Mouse (Mus musculus) liver, embryonic 13.5 days (tissue): ENCODE measurements around the gene Sh3rf1. TPM values are rescaled to one million over a fixed set of nuclear protein-coding genes. Genes with fewer than 3 reads are reported as not detected.

Source experiments
- ATAC-seq: fragments of 200-750 bp; cut with Nextera tagmentation; 2 replicates; pipeline ENCODE4 v1.8.0; 2017; ENCODE audit warnings: low read depth, mild to moderate bottlenecking, moderate number of reproducible peaks, moderate library complexity
- DNase-seq: peaks from one replicate; pipeline ENCODE4 v3.0.0; 2022
- H3K27ac ChIP-seq: fragments of 300-500 bp; sonication (generic); 2 replicates; pipeline ENCODE4 v1.5.1; 2015; ENCODE audit warnings: moderate library complexity, mild to moderate bottlenecking, inconsistent platforms
- H3K27me3 ChIP-seq: fragments of 300-500 bp; sonication (generic); 2 replicates; pipeline ENCODE4 v1.6.1; 2015; ENCODE audit warnings: mild to moderate bottlenecking, inconsistent platforms
- H3K36me3 ChIP-seq: fragments of 300-500 bp; sonication (generic); 2 replicates; pipeline ENCODE4 v1.6.1; 2015; ENCODE audit warnings: mild to moderate bottlenecking, inconsistent platforms
- H3K4me1 ChIP-seq: fragments of 300-500 bp; sonication (generic); replicated peaks from 2 replicates; pipeline ENCODE4 v1.6.1; 2015; ENCODE audit warnings: inconsistent platforms
- H3K4me2 ChIP-seq: fragments of 300-500 bp; sonication (generic); 2 replicates; pipeline ENCODE4 v1.6.1; 2015; ENCODE audit warnings: inconsistent platforms, mild to moderate bottlenecking, moderate library complexity
- H3K4me3 ChIP-seq: fragments of 300-500 bp; sonication (generic); replicated peaks from 2 replicates; pipeline ENCODE4 v1.5.1; 2015; ENCODE audit warnings: mild to moderate bottlenecking, inconsistent platforms
- H3K9ac ChIP-seq: fragments of 300-500 bp; sonication (generic); 2 replicates; pipeline ENCODE4 v1.6.1; 2015; ENCODE audit warnings: mild to moderate bottlenecking, inconsistent platforms
- H3K9me3 ChIP-seq: fragments of 300-500 bp; sonication (generic); replicated peaks from 2 replicates; pipeline ENCODE4 v1.6.1; 2016; ENCODE audit warnings: inconsistent platforms
- WGBS: fragments of 180-500 bp; shearing (Covaris S2); methylation state at CpG from one replicate; pipeline ENCODE4 v1.1.7; 2015; ENCODE audit not compliant: insufficient replicate concordance; 5-methylcytosine and 5-hydroxymethylcytosine counted together
- polyA plus RNA-seq: library from polyadenylated mRNA; unstranded; fragments of >200 nt; fragmentation: Nextera tagmentation; extraction: Ambion mirVana; gene quantifications from 2 replicates; pipeline ENCODE4 v1.2.1, GENCODE M21; 2015

Sh3rf1 gene
- polyA plus RNA-seq, 1 experiment from 2014 or later, result 1.1 TPM

DNA sequence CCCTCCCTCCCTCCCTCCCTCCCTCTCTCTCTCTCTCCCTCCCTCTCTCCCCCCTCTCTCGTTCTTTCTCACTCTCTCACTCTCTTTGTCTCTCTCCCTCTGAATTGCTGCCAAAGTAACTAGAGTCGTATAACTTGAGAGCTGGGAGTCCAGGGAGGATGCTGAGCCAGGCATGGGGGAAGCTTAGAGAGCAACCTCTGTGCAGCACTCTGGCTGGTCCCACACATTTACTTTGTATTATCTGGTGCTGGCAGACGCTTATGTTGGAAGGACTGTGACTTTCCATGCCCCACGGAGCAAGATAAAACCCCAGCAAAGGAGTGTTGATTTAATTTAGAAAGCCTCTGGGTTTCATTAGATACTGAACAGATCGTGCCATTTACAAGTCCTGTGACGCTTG, 196.5 kb downstream of the Sh3rf1 start:
- no peak for DNase-seq

DNA sequence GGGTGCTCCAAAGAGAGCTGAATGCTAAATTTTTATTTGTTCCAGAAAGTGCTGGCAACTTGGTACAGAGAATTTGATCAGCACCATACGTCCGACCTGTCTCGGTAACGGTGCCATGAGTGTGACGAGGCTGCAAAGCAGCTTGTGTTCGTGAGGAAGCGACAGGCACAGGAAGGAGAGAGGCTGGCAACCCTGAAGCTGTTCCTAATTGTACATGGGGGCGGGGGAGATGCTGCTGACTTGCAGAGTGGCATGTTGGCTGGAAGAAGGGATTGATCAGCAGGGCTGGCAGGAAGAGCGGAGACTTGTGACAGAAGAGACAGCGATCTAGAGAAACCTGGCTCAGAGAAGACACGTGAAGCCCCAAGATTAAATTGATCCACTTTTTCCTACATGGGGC, 197.9 kb downstream of the Sh3rf1 start:
- Histone ChIP-seq H3K27me3 (no peaks in the 10 kb centered on the region), H3K4me2 (no peak overlapping the region), H3K27ac (no peak overlapping the region), H3K4me1 (peaks cover 14% of the 10 kb centered on the region), H3K4me3 (no peak overlapping the region), H3K9ac (no peak overlapping the region), H3K36me3 (no peaks in the 10 kb centered on the region), H3K9me3 (no peaks in the 10 kb centered on the region)
- ATAC-seq (no peak), DNase-seq (no peak)
- 71% methylated on average over 11 of the region's 11 CpGs for WGBS

More for the DNA sequence above, 196.5 kb downstream of the Sh3rf1 start:
- Histone ChIP-seq H3K4me3 (no peak overlapping the region), H3K9me3 (no peaks in the 10 kb centered on the region), H3K4me2 (no peak overlapping the region), H3K27me3 (no peaks in the 10 kb centered on the region), H3K27ac (no peak overlapping the region), H3K9ac (no peak overlapping the region), H3K4me1 (peaks cover 3% of the 10 kb centered on the region; the same call in 1 of the 2 replicates), H3K36me3 (no peaks in the 10 kb centered on the region)
- WGBS, result 32% methylated on average over 6 of the region's 6 CpGs
- no peak for ATAC-seq

DNA sequence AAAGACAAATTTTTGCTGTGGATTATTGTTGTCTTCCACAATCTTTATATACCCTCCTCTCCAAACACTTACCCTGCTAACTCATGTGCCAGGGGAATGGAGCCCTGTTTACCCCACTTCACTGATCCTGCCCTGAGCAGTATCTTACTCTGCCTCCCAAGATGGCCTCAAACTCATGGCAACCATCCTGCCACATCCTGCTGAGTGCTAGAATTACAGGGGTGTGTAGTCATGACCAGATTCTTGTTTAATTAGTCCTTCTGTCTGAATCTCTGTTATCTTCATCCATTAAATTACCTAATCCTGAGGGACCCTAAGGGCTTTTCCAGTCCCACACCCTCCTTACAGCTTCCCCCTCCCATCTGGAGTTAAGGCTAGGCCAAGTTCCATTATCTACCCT, 201.5 kb downstream of the Sh3rf1 start:
- Histone ChIP-seq H3K9ac (no peak overlapping the region), H3K9me3 (no peaks in the 10 kb centered on the region), H3K4me2 (no peak overlapping the region), H3K36me3 (no peaks in the 10 kb centered on the region), H3K27me3 (no peaks in the 10 kb centered on the region), H3K27ac (no peak overlapping the region), H3K4me3 (no peak overlapping the region), H3K4me1 (peaks cover 25% of the 10 kb centered on the region)
- DNase-seq (no peak), ATAC-seq (no peak)

DNA sequence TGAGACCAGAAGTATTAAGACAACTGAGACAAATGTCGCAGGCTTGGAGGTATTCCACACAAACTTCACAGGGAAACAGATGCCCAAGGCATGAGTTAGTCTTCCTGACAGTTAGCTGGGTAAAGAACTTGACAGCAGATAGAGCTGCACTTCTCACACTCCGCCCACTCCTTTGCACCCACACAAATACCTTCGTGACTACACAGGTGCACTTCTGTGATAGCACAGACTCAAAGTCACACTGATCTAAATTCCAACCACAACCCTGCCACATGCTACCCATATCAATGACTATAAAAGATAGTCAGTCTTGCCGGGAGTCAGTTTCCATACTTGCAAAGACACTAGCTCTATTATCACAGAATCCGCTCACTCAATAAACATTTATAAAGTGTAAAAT, 202.4 kb downstream of the Sh3rf1 start:
- ATAC-seq (peak; percentile 74), DNase-seq (peak; percentile 4)
- Histone ChIP-seq H3K36me3 (no peaks in the 10 kb centered on the region), H3K27ac (no peak overlapping the region), H3K9me3 (no peaks in the 10 kb centered on the region), H3K4me3 (no peak overlapping the region), H3K4me2 (no peak overlapping the region), H3K9ac (no peak overlapping the region), H3K27me3 (no peaks in the 10 kb centered on the region), H3K4me1 (peaks cover 22% of the 10 kb centered on the region)
- 27% methylated on average over 5 of the region's 5 CpGs for WGBS

DNA sequence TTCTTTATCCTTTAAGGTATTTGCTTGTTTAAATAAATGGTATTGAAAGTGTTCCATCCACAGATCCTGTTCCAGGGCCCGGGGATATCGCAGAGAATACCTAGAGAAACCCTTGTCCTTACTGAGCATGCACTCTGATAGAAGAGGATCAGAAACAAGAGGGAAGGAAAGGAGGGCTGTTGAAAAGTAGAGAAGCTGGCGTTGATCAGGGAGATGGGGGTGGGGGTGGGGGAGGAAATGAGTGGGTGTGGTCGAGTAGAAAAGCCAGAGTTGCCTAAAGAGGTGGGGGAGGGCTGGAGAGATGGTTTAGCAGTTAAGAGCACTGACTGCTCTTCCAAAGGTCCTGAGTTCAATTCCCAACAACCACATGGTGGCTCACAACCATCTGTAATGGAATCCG, 203.0 kb downstream of the Sh3rf1 start:
- Histone ChIP-seq H3K9ac (no peak overlapping the region), H3K4me1 (peaks cover 22% of the 10 kb centered on the region), H3K27me3 (no peaks in the 10 kb centered on the region), H3K9me3 (no peaks in the 10 kb centered on the region), H3K36me3 (no peaks in the 10 kb centered on the region), H3K27ac (no peak overlapping the region), H3K4me2 (no peak overlapping the region), H3K4me3 (no peak overlapping the region)
- no peak for DNase-seq
- 36% methylated on average over 5 of the region's 5 CpGs for WGBS
- ATAC-seq, result no peak

DNA sequence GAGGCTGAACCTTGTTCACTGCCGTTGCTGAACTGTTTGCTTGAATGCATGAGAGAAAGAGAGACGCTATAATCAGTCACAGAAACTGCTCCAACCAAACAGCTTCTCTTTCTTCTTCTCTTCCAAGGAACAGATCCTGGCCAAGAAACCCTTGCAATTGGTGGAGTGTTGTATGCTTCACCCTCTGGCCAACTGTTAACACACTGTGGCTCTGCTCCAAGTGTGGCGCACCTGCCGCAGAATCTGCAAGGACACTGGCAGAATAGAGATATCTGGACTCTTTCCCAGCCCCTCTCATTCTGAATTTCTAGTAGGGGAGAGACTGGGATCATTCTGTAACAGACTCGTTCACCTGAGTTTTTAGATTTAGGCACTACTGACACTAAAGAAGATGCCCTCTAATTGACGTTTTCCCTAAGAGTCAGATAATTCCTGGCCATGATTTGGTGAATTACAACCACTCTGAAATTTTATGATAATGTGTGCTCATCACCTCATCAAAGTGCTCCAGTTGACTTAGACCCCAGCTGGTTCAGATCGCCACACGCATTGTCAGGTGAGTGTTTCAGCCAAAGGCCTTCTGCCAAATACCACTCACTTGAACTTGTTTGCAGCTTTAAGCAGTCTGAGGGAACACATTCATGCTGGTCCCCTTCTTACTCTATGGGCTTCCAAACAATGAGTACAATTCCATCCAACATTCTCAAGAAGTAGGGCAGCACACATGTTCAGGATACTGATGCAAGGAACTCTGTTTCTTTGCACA, 204.4 kb downstream of the Sh3rf1 start:
- H3K4me1 ChIP-seq, result peaks cover 22% of the 10 kb centered on the region
- no peaks in the 10 kb centered on the region for H3K9me3 ChIP-seq
- no peak overlapping the region for H3K4me3 ChIP-seq
- H3K4me2 ChIP-seq, result no peak overlapping the region
- WGBS, result 70% methylated on average over 8 of the region's 8 CpGs
- H3K27ac ChIP-seq, result no peak overlapping the region
- H3K36me3 ChIP-seq, result no peaks in the 10 kb centered on the region
- no peak for ATAC-seq
- H3K9ac ChIP-seq, result no peak overlapping the region
- no peaks in the 10 kb centered on the region for H3K27me3 ChIP-seq
- DNase-seq, result no peak

DNA sequence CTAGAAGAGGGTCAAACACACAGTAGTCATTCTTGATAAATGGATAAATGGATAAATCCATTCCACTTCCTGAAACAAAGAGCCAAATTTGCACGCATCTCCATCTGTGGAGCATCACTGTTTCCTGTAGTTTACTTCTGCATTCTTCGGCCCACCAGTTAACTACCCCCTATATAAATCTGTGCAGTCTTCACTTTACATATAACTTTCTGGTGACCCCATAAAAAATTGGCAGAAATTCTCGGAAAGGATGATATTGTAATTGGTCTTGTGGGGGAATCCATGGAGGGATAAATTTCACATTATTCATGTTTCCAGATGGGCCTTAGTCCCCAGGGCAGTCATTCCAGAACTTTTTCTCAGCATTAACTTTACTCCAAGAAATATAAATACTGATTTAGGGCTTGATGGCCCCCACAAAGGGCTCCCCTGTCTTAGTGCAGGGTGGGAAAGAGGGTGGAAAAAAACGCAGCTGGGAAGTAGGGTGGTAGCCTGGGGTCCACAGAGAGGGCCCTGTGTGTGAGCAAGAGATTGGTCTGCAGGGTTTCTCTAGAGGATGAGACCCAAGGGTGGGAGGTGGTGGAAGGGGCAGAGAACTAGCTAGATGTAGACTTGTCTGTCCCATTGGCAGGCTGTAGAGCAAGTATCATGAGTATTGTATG, 205.3 kb downstream of the Sh3rf1 start:
- 44% methylated on average over 4 of the region's 4 CpGs for WGBS
- ATAC-seq, result no peak

DNA sequence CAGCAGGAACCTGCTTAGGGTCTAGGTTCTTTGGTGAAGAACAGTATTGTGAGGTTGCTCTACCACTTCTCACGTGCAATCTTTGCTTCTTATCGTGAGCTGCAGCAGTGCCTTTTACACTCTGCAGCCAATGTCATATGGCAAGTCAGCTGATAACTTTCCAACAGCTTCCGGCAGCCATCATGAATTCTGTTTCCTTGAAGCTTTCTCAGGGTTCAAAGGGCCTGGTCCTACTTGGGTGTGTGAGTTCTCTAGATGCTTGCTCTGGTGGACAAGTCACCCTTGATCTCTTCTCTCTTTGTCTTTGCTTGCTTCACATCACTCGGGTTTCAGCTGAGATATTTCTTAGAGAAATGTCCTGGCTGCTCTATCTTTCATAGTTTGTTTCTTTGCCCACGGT, 211.8 kb downstream of the Sh3rf1 start:
- no peak for ATAC-seq
- Histone ChIP-seq H3K4me1 (no peaks in the 10 kb centered on the region), H3K9ac (no peak overlapping the region), H3K4me3 (no peak overlapping the region), H3K36me3 (no peaks in the 10 kb centered on the region), H3K4me2 (no peak overlapping the region), H3K27ac (no peak overlapping the region), H3K27me3 (no peaks in the 10 kb centered on the region), H3K9me3 (no peaks in the 10 kb centered on the region)
- no peak for DNase-seq
- WGBS, result 59% methylated on average over 5 of the region's 5 CpGs

More for the DNA sequence above, 205.3 kb downstream of the Sh3rf1 start:
- H3K36me3 ChIP-seq, result no peaks in the 10 kb centered on the region
- no peak for DNase-seq
- H3K4me2 ChIP-seq, result no peak overlapping the region
- no peak overlapping the region for H3K9ac ChIP-seq
- no peak overlapping the region for H3K4me3 ChIP-seq
- no peaks in the 10 kb centered on the region for H3K27me3 ChIP-seq
- no peaks in the 10 kb centered on the region for H3K9me3 ChIP-seq
- H3K27ac ChIP-seq, result no peak overlapping the region
- peaks cover 22% of the 10 kb centered on the region for H3K4me1 ChIP-seq

DNA sequence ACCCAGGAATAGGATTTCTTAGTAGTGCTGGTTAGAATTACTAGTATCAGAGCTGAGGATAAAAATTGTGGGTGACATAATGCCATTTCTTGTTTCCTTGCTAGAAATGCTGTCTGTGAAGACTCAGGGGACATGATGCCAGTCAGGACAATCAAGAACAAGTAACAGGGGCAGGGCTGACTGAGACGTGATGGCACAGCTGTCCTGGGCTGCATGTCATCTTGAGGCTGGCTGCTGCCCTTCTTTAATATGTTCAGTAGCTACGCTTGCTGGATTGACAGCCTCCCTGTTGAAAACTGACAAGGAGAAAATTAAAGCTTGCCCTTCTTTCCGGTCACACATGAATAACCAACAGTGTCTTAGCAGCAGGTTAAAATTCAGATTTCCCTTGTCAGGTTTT, 212.5 kb downstream of the Sh3rf1 start:
- H3K4me1 ChIP-seq, result no peaks in the 10 kb centered on the region
- WGBS, result 68% methylated on average over 3 of the region's 3 CpGs
- H3K4me2 ChIP-seq, result no peak overlapping the region
- H3K9me3 ChIP-seq, result no peaks in the 10 kb centered on the region
- H3K36me3 ChIP-seq, result no peaks in the 10 kb centered on the region
- no peak overlapping the region for H3K4me3 ChIP-seq
- no peaks in the 10 kb centered on the region for H3K27me3 ChIP-seq
- H3K27ac ChIP-seq, result no peak overlapping the region
- no peak overlapping the region for H3K9ac ChIP-seq
- DNase-seq (no peak), ATAC-seq (no peak)

DNA sequence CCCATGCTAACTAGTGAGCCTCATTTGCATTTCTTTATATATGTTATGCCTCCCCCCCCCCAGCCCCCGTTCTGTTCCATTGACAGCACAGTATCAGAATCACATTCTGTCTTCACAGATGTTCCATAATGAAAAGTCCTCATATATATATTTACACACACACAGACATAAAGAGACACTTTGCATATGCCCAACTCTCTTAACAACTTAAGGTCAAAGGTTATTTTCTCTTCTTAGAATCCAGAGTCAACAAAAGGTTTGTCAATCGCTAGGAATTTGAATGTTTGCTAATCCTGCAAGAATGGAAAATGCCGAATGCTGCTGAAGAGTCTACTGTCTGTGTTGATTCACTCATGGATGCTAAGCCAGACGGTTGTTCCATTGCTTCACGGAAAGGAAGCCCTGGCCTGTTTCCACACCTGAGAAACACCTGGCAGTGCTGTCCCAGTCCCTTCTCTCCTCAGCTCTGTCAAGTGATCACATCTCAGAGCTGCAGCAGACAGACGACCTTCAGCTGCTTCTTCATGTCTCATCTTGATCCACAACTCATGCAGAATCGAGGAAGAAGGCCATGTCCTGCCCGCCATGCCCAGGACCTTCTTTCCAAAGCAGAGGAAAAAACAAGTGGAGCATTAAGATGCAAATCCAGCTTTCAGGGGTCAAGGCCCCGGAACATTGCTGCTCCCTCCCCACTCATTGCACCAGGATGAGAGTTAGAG, 213.1 kb downstream of the Sh3rf1 start:
- no peaks in the 10 kb centered on the region for H3K4me1 ChIP-seq
- ATAC-seq, result no peak
- no peaks in the 10 kb centered on the region for H3K27me3 ChIP-seq
- H3K27ac ChIP-seq, result no peak overlapping the region
- no peak overlapping the region for H3K4me3 ChIP-seq
- H3K4me2 ChIP-seq, result no peak overlapping the region
- H3K36me3 ChIP-seq, result no peaks in the 10 kb centered on the region
- 55% methylated on average over 9 of the region's 9 CpGs for WGBS
- no peak overlapping the region for H3K9ac ChIP-seq
- no peak for DNase-seq
- no peaks in the 10 kb centered on the region for H3K9me3 ChIP-seq

DNA sequence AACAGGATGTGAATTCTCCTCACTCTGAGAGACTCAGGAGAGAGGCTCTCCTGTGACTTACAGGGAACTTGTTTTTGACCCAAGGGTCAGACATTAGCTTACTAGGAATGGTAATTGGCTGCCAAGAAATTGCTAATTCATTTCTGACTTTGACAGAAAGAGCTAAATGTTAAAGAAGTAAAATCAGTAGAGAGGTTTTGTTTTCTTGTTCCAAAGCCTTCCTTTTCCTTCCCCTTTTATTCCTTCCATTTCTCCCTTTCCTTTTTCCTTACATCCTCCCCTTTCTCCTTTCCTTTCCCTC, 213.6 kb downstream of the Sh3rf1 start:
- no peak overlapping the region for H3K9ac ChIP-seq
- no peak for ATAC-seq
- no peaks in the 10 kb centered on the region for H3K27me3 ChIP-seq
- DNase-seq, result no peak
- no peaks in the 10 kb centered on the region for H3K36me3 ChIP-seq
- no peak overlapping the region for H3K4me2 ChIP-seq
- H3K27ac ChIP-seq, result no peak overlapping the region
- H3K4me3 ChIP-seq, result no peak overlapping the region
- H3K9me3 ChIP-seq, result no peaks in the 10 kb centered on the region
- no peaks in the 10 kb centered on the region for H3K4me1 ChIP-seq

DNA sequence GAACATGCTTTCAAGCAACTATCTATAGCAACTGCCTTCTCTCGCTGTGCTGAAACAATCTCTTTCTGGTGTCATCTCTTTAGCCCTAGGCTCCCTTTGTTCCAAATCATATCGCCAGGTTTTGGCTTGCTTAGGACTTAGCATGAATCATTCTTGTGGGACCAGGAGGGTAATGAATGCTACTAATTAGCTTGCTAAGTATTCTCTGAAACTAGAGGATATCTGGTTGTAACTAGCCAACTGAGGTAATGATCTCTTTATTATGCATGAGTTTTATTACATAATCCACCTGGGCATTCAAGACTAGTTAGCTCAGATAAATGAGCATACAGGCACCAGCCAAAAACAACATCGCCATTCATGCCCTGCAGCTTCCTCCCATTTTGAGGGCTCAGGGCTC, 219.3 kb downstream of the Sh3rf1 start:
- DNase-seq, result no peak
- no peak for ATAC-seq
- H3K4me2 ChIP-seq, result no peak overlapping the region
- 0 out of 2 replicates have a peak, but pooled peaks cover 6% of the 10 kb centered on the region for H3K9me3 ChIP-seq
- H3K27me3 ChIP-seq, result no peaks in the 10 kb centered on the region
- no peaks in the 10 kb centered on the region for H3K36me3 ChIP-seq
- H3K27ac ChIP-seq, result no peak overlapping the region
- no peak overlapping the region for H3K4me3 ChIP-seq
- 70% methylated on average over 3 of the region's 3 CpGs for WGBS
- no peak overlapping the region for H3K9ac ChIP-seq
- H3K4me1 ChIP-seq, result no peaks in the 10 kb centered on the region
